Mouse (Mus musculus) heart, embryonic 16.5 days (tissue): ENCODE results near the gene Zfp973. TPM values are rescaled to one million over a fixed set of nuclear protein-coding genes. Genes with fewer than 3 reads are reported as not detected.
"Not testable (repeated sequence)": the region's sequence is repeated elsewhere in the genome, so short reads cannot be mapped to it uniquely, and the experiment has no call there.

ENCODE experiments used
- ATAC-seq: fragments of 200-750 bp; cut with Nextera tagmentation; replicated peaks from 2 replicates; pipeline ENCODE4 v1.8.0; 2017; ENCODE audit warnings: moderate number of reproducible peaks; ENCODE audit not compliant: insufficient read depth, low FRiP score; ENCODE audit errors: extremely low read depth
- H3K27ac ChIP-seq: fragments of 300-500 bp; sonication (generic); 2 replicates; pipeline ENCODE4 v1.5.1; 2014; ENCODE audit warnings: mild to moderate bottlenecking, low read length, control low read depth, moderate library complexity
- H3K27me3 ChIP-seq: fragments of 300-500 bp; sonication (generic); 2 replicates; pipeline ENCODE4 v1.6.1; 2014; ENCODE audit warnings: low read length, mixed read lengths; ENCODE audit not compliant: control insufficient read depth, insufficient read depth
- H3K36me3 ChIP-seq: fragments of 300-500 bp; sonication (generic); 2 replicates; pipeline ENCODE4 v1.6.1; 2014; ENCODE audit not compliant: control insufficient read depth, insufficient read depth
- H3K4me1 ChIP-seq: fragments of 300-500 bp; sonication (generic); 2 replicates; pipeline ENCODE4 v1.6.1; 2014; ENCODE audit warnings: low read length, mixed read lengths; ENCODE audit not compliant: control insufficient read depth, insufficient read depth
- H3K4me2 ChIP-seq: fragments of 300-500 bp; sonication (generic); 2 replicates; pipeline ENCODE4 v1.6.1; 2014; ENCODE audit warnings: low read depth, mild to moderate bottlenecking, control low read depth, low read length
- H3K4me3 ChIP-seq: fragments of 300-500 bp; sonication (generic); 2 replicates; pipeline ENCODE4 v1.5.1; 2014; ENCODE audit warnings: mild to moderate bottlenecking, control low read depth, low read length
- H3K9ac ChIP-seq: fragments of 300-500 bp; sonication (generic); 2 replicates; pipeline ENCODE4 v1.6.1; 2014; ENCODE audit warnings: low read length, control low read depth
- H3K9me3 ChIP-seq: fragments of 300-500 bp; sonication (generic); replicated peaks from 2 replicates; pipeline ENCODE4 v1.6.1; 2016; ENCODE audit warnings: low read length; ENCODE audit not compliant: control insufficient read depth
- WGBS: fragments of 180-500 bp; shearing (Covaris S2); extraction: QIAGEN DNeasy Blood & Tissue Kit; methylation state at CpG from one replicate; pipeline ENCODE4 v1.1.7; 2014; 5-methylcytosine and 5-hydroxymethylcytosine counted together
- polyA plus RNA-seq: library from polyadenylated mRNA; unstranded; fragments of >200 nt; fragmentation: Nextera tagmentation; extraction: Ambion mirVana; gene quantifications from 2 replicates; pipeline ENCODE4 v1.2.1, GENCODE M21; 2015

The Zfp973 gene
- polyA plus RNA-seq, result 2.0 and 9.5 TPM in 2 replicates

GRCm38 (mm10) chr2:176670222-176670621 is at the start of gene Zfp973:
Gene Zfp973, plus strand, starts transcription at chr2:176670522.
- H3K4me1 ChIP-seq, H3K4me3 ChIP-seq: not testable (repeated sequence)
- WGBS, result no CpG with 5 or more reads among the region's 6 CpGs

GRCm38 (mm10) chr2:176636244-176636643 is 34.1 kb upstream of the Zfp973 start, which contains the start of gene Gm14308:
Gene Gm14308, minus strand, starts transcription at chr2:176636344.
- not testable (repeated sequence) for H3K9ac ChIP-seq, ATAC-seq, H3K9me3 ChIP-seq, H3K4me1 ChIP-seq, H3K4me2 ChIP-seq, H3K27ac ChIP-seq, H3K4me3 ChIP-seq, H3K27me3 ChIP-seq, H3K36me3 ChIP-seq
- WGBS, result no CpG with 5 or more reads among the region's 4 CpGs

More at GRCm38 (mm10) chr2:176670222-176670621, at the start of gene Zfp973:
- not testable (repeated sequence) for H3K27me3 ChIP-seq, H3K27ac ChIP-seq, H3K4me2 ChIP-seq, H3K9me3 ChIP-seq, H3K9ac ChIP-seq, ATAC-seq, H3K36me3 ChIP-seq

GRCm38 (mm10) chr2:176708051-176708450 is 37.7 kb downstream of the Zfp973 start, which contains the start of gene Gm14305:
Gene Gm14305, plus strand, starts transcription at chr2:176708328.
- H3K36me3 ChIP-seq, ATAC-seq, H3K4me1 ChIP-seq, H3K9me3 ChIP-seq, H3K27ac ChIP-seq, H3K27me3 ChIP-seq: not testable (repeated sequence)
- H3K4me3 ChIP-seq, result peak within 1 kb of the TSS; percentile 54
- 10% methylated on average over 2 of the region's 6 CpGs for WGBS
- H3K4me2 ChIP-seq, result peak within 1 kb of the TSS; percentile 28
- peak within 1 kb of the TSS; percentile 57 for H3K9ac ChIP-seq

Other genes with a start within 250 kb of the Zfp973 start
- gene Gm14435, start 246.9 kb upstream of the Zfp973 start, polyA plus RNA-seq, result 10.0 and 10.6 TPM in 2 replicates
- gene Gm14434, start 183.7 kb upstream of the Zfp973 start, polyA plus RNA-seq, result 2.4 TPM in 1 of 2 replicates, not detected in the other
- gene Zfp967, start 149.5 kb upstream of the Zfp973 start, polyA plus RNA-seq, result not detected in 2 replicates
- gene Gm14308, start 34.2 kb upstream of the Zfp973 start, polyA plus RNA-seq, result 8.2 and 10.5 TPM in 2 replicates
- 20.8 and 22.4 TPM in 2 replicates for gene Gm14305, start 37.8 kb downstream of the Zfp973 start, polyA plus RNA-seq
- 13.5 and 19.0 TPM in 2 replicates for gene Gm14295, start 128.1 kb downstream of the Zfp973 start, polyA plus RNA-seq
- not detected in 2 replicates for gene Gm14408, start 160.6 kb downstream of the Zfp973 start, polyA plus RNA-seq